Mouse (Mus musculus) intestine, postnatal 0 days (tissue): ENCODE data around the gene B4galnt1. TPM values are rescaled to one million over a fixed set of nuclear protein-coding genes. Genes with fewer than 3 reads are reported as not detected.
"Not testable (repeated sequence)": the region's sequence is repeated elsewhere in the genome, so short reads cannot be mapped to it uniquely, and the experiment has no call there.

ENCODE experiments used
- ATAC-seq: fragments of 200-750 bp; cut with Nextera tagmentation; 2 replicates; pipeline ENCODE4 v1.8.0; 2017; ENCODE audit warnings: mild to moderate bottlenecking, moderate TSS enrichment, moderate library complexity
- H3K27ac ChIP-seq: fragments of 300-500 bp; sonication (generic); 2 replicates; pipeline ENCODE4 v1.5.1; 2014; ENCODE audit warnings: mild to moderate bottlenecking, low read depth, low read length, moderate library complexity
- H3K27me3 ChIP-seq: fragments of 300-500 bp; sonication (generic); replicated peaks from 2 replicates; pipeline ENCODE4 v1.6.1; 2014; ENCODE audit warnings: low read length, mixed read lengths; ENCODE audit not compliant: control insufficient read depth, insufficient read depth
- H3K36me3 ChIP-seq: fragments of 300-500 bp; sonication (generic); 2 replicates; pipeline ENCODE4 v1.6.1; 2014; ENCODE audit warnings: mild to moderate bottlenecking, moderate library complexity; ENCODE audit not compliant: control insufficient read depth, insufficient read depth
- H3K4me1 ChIP-seq: fragments of 300-500 bp; sonication (generic); replicated peaks from 2 replicates; pipeline ENCODE4 v1.6.1; 2014; ENCODE audit warnings: antibody characterized with exemption, low read length, mixed read lengths; ENCODE audit not compliant: control insufficient read depth, insufficient read depth
- H3K4me2 ChIP-seq: fragments of 300-500 bp; sonication (generic); replicated peaks from 2 replicates; pipeline ENCODE4 v1.6.1; 2014; ENCODE audit warnings: low read depth, mild to moderate bottlenecking, moderate library complexity
- H3K4me3 ChIP-seq: fragments of 300-500 bp; sonication (generic); 2 replicates; pipeline ENCODE4 v1.5.1; 2014; ENCODE audit warnings: low read depth, low read length
- H3K9ac ChIP-seq: fragments of 300-500 bp; sonication (generic); 2 replicates; pipeline ENCODE4 v1.6.1; 2014; ENCODE audit warnings: mild to moderate bottlenecking, low read depth, low read length
- H3K9me3 ChIP-seq: fragments of 300-500 bp; sonication (generic); 2 replicates; pipeline ENCODE4 v1.6.1; 2016; ENCODE audit warnings: mixed run types; ENCODE audit not compliant: control insufficient read depth
- CTCF ChIP-seq: sonication (generic); IDR thresholded peaks from 2 replicates; pipeline ENCODE4 v1.5.1; 2016; ENCODE audit warnings: low read depth, mild to moderate bottlenecking, control low read depth, antibody characterized with exemption, moderate library complexity
- whole genome bisulfite sequencing: fragments of 180-500 bp; shearing (Covaris S2); extraction: QIAGEN DNeasy Blood & Tissue Kit; methylation state at CpG from one replicate; pipeline ENCODE4 v1.1.7; 2014; 5-methylcytosine and 5-hydroxymethylcytosine counted together
- polyA plus RNA-seq: library from polyadenylated mRNA; unstranded; fragments of >200 nt; fragmentation: Nextera tagmentation; extraction: Ambion mirVana; gene quantifications from 2 replicates; pipeline ENCODE4 v1.2.1, GENCODE M21; 2015

B4galnt1 gene
- polyA plus RNA-seq, 1 experiment from 2014 or later, result 34.1 TPM

GRCm38 (mm10) chr10:127132469-127132868 is 32.6 kb upstream of the B4galnt1 start:
- Histone ChIP-seq H3K4me1 (no peaks in the 10 kb centered on the region; the same call in 1 of the 2 replicates), H3K27me3 (no peaks in the 10 kb centered on the region), H3K4me3 (no peak overlapping the region), H3K4me2 (no peak overlapping the region; the same call in 1 of the 2 replicates), H3K9ac (no peak overlapping the region), H3K27ac (peak overlapping the region; percentile 60), H3K36me3 (no peaks in the 10 kb centered on the region), H3K9me3 (no peaks in the 10 kb centered on the region)
- TF ChIP-seq CTCF, result no peak
- ATAC-seq, result peak; percentile 87
- WGBS, result 27% methylated on average over 5 of the region's 5 CpGs

- H3K27me3 ChIP-seq, H3K9ac ChIP-seq, H3K36me3 ChIP-seq, H3K4me1 ChIP-seq, ATAC-seq, H3K4me2 ChIP-seq, H3K4me3 ChIP-seq, H3K27ac ChIP-seq, H3K9me3 ChIP-seq: not testable (repeated sequence)
- TF ChIP-seq CTCF, result peak; percentile 71
- WGBS, result 65% methylated on average over 3 of the region's 3 CpGs
These were observed 30.5 kb upstream of the B4galnt1 start for GRCm38 (mm10) chr10:127134394-127135035.

- no peaks in the 10 kb centered on the region for H3K36me3 ChIP-seq
- no peaks in the 10 kb centered on the region; the same call in 1 of the 2 replicates for H3K4me1 ChIP-seq
- 29% methylated on average over 7 of the region's 8 CpGs for WGBS
- H3K27ac ChIP-seq, result peak overlapping the region; percentile 17; the same call in 1 of the 2 replicates
- no peak for ATAC-seq
- no peak for TF ChIP-seq CTCF
- no peaks in the 10 kb centered on the region for H3K9me3 ChIP-seq
- no peaks in the 10 kb centered on the region for H3K27me3 ChIP-seq
- H3K4me3 ChIP-seq, result no peak overlapping the region
- H3K9ac ChIP-seq, result no peak overlapping the region
- H3K4me2 ChIP-seq, result no peak overlapping the region
These were observed 29.7 kb upstream of the B4galnt1 start for GRCm38 (mm10) chr10:127135118-127135836.

- Histone ChIP-seq H3K4me2 (no peak overlapping the region), H3K36me3 (no peaks in the 10 kb centered on the region), H3K4me3 (no peak overlapping the region), H3K27ac (peak overlapping the region; percentile 54; the same call in 1 of the 2 replicates), H3K4me1 (no peaks in the 10 kb centered on the region; the same call in 1 of the 2 replicates), H3K9ac (no peak overlapping the region), H3K9me3 (no peaks in the 10 kb centered on the region), H3K27me3 (no peaks in the 10 kb centered on the region)
- 57% methylated on average over 4 of the region's 4 CpGs for WGBS
- no peak for ATAC-seq
- no peak for TF ChIP-seq CTCF
These were observed 28.5 kb upstream of the B4galnt1 start for GRCm38 (mm10) chr10:127136510-127136909.

GRCm38 (mm10) chr10:127137896-127138295 is 27.1 kb upstream of the B4galnt1 start:
- Histone ChIP-seq H3K36me3 (no peaks in the 10 kb centered on the region), H3K4me3 (no peak overlapping the region), H3K9me3 (no peaks in the 10 kb centered on the region), H3K9ac (no peak overlapping the region), H3K27me3 (no peaks in the 10 kb centered on the region), H3K27ac (peak overlapping the region; percentile 58), H3K4me1 (no peaks in the 10 kb centered on the region; the same call in 1 of the 2 replicates), H3K4me2 (no peak overlapping the region; the same call in 1 of the 2 replicates)
- no peak for TF ChIP-seq CTCF
- 43% methylated on average over 3 of the region's 3 CpGs for WGBS
- ATAC-seq, result no peak; the same call in 1 of the 2 replicates

GRCm38 (mm10) chr10:127138328-127139141 is 26.5 kb upstream of the B4galnt1 start:
- WGBS, result 44% methylated on average over 18 of the region's 18 CpGs
- Histone ChIP-seq H3K4me1 (no peaks in the 10 kb centered on the region; the same call in 1 of the 2 replicates), H3K36me3 (no peaks in the 10 kb centered on the region), H3K27me3 (no peaks in the 10 kb centered on the region), H3K27ac (peak overlapping the region; percentile 58), H3K9ac (no peak overlapping the region), H3K4me2 (peak overlapping the region; percentile 31), H3K4me3 (no peak overlapping the region), H3K9me3 (no peaks in the 10 kb centered on the region)
- ATAC-seq, result peak; percentile 91
- no peak for TF ChIP-seq CTCF
